Mouse (Mus musculus) C2C12 (cell line): ENCODE results near the gene Tln1. TPM values are rescaled to one million over a fixed set of nuclear protein-coding genes. Genes with fewer than 3 reads are reported as not detected.
A peak's percentile ranks its signal among the peaks of the same experiment; 100 is the strongest.
"Not testable (repeated sequence)": the region's sequence is repeated elsewhere in the genome, so short reads cannot be mapped to it uniquely, and the experiment has no call there.

Source experiments
- H3K27me3 ChIP-seq: one replicate; pipeline ENCODE4 v1.6.1; 2011; ENCODE audit not compliant: control insufficient read depth, insufficient read depth, insufficient read length
- H3K36me3 ChIP-seq: one replicate; pipeline ENCODE4 v1.6.1; 2011; ENCODE audit not compliant: control insufficient read depth, insufficient read depth
- H3K4me3 ChIP-seq: one replicate; pipeline ENCODE4 v1.5.1; 2011; ENCODE audit warnings: mild to moderate bottlenecking, control low read depth; ENCODE audit not compliant: poor library complexity, insufficient read depth, severe bottlenecking
- H3K79me2 ChIP-seq: one replicate; pipeline ENCODE4 v1.6.1; 2011; ENCODE audit not compliant: control insufficient read depth, insufficient read depth
- H3K79me3 ChIP-seq: one replicate; pipeline ENCODE4 v1.6.1; 2011; ENCODE audit warnings: low read depth, control low read depth
- H3ac ChIP-seq: one replicate; pipeline ENCODE3; 2011; ENCODE audit warnings: low read depth; ENCODE audit not compliant: control insufficient read depth, insufficient read length
- CEBPB ChIP-seq: IDR thresholded peaks from one replicate; pipeline ENCODE4 v1.6.1; 2011; ENCODE audit warnings: low read depth, mild to moderate bottlenecking, control low read depth, moderate library complexity
- CTCF ChIP-seq: IDR thresholded peaks from one replicate; pipeline ENCODE4 v1.5.1; 2011; ENCODE audit not compliant: control insufficient read depth, insufficient read depth, insufficient read length
- FOSL1 ChIP-seq: IDR thresholded peaks from one replicate; pipeline ENCODE4 v1.8.0; 2011; ENCODE audit warnings: mild to moderate bottlenecking, low read length; ENCODE audit not compliant: poor library complexity, insufficient read depth, severe bottlenecking
- MAX ChIP-seq: IDR thresholded peaks from one replicate; pipeline ENCODE4 v1.6.1; 2011; ENCODE audit warnings: mild to moderate bottlenecking, control low read depth
- MYOD1 ChIP-seq: IDR thresholded peaks from one replicate; pipeline ENCODE4 v1.6.1; 2011; ENCODE audit warnings: low read depth; ENCODE audit not compliant: control insufficient read depth, insufficient read length
- MYOG ChIP-seq: IDR thresholded peaks from one replicate; pipeline ENCODE4 v1.6.1; 2011; ENCODE audit not compliant: control insufficient read depth, insufficient read length; ENCODE audit errors: extremely low read depth
- USF1 ChIP-seq: IDR thresholded peaks from one replicate; pipeline ENCODE4 v1.6.1; 2011; ENCODE audit warnings: low read depth, mild to moderate bottlenecking, control low read depth, moderate library complexity
- polyA plus RNA-seq: library from polyadenylated mRNA; unstranded; fragments of >200 nt; fragmentation: generic; extraction: Trizol; gene quantifications from one replicate; pipeline ENCODE4 v1.2.1, GENCODE M21; 2012; ENCODE audit warnings: missing spikeins

Gene Tln1
- polyA plus RNA-seq, 1 experiment = 158 TPM

GRCm38 (mm10) chr4:43493846-43494240 lies 68.6 kb downstream of the Tln1 start:
- peaks cover 17% of the 10 kb centered on the region for H3K36me3 ChIP-seq
- peak overlapping the region; percentile 78 for H3K4me3 ChIP-seq
- H3K79me3 ChIP-seq = no peaks in the 10 kb centered on the region
- H3K27me3 ChIP-seq = no peaks in the 10 kb centered on the region
- peaks cover 20% of the 10 kb centered on the region for H3K79me2 ChIP-seq
- H3ac ChIP-seq = peak overlapping the region; percentile 98
- TF ChIP-seq MAX (no peak), CEBPB (no peak), FOSL1 (no peak), MYOG (no peak), CTCF (no peak), USF1 (no peak), MYOD1 (no peak)

- peaks cover 17% of the 10 kb centered on the region for H3K36me3 ChIP-seq
- H3K4me3 ChIP-seq = peak overlapping the region; percentile 78
- peak overlapping the region; percentile 98 for H3ac ChIP-seq
- no peaks in the 10 kb centered on the region for H3K79me3 ChIP-seq
- H3K79me2 ChIP-seq = peaks cover 15% of the 10 kb centered on the region
- TF ChIP-seq MYOD1 = no peak
- no peak for TF ChIP-seq USF1
- no peak for TF ChIP-seq CEBPB
- no peak for TF ChIP-seq MYOG
- TF ChIP-seq MAX = no peak
- no peak for TF ChIP-seq FOSL1
- no peak for TF ChIP-seq CTCF
- H3K27me3 ChIP-seq = no peaks in the 10 kb centered on the region
These were observed 69.2 kb downstream of the Tln1 start for GRCm38 (mm10) chr4:43493186-43493845.

GRCm38 (mm10) chr4:43492821-43493185 lies 69.7 kb downstream of the Tln1 start, which contains the start of gene Ccdc107:
Gene Ccdc107, plus strand, starts transcription at chr4:43492900.
- Histone ChIP-seq H3ac (peak within 1 kb of the TSS; percentile 98), H3K79me3 (no peaks in the 10 kb centered on the region), H3K27me3 (no peaks in the 10 kb centered on the region), H3K4me3 (peak within 1 kb of the TSS; percentile 78), H3K79me2 (peaks cover 10% of the 10 kb centered on the region), H3K36me3 (peaks cover 15% of the 10 kb centered on the region)
- no peak for TF ChIP-seq MYOD1
- no peak for TF ChIP-seq MYOG
- no peak for TF ChIP-seq CTCF
- peak; percentile 19 for TF ChIP-seq CEBPB
- TF ChIP-seq MAX = peak; percentile 75
- no peak for TF ChIP-seq USF1
- TF ChIP-seq FOSL1 = no peak

- H3K79me3 ChIP-seq = no peaks in the 10 kb centered on the region
- TF ChIP-seq MYOD1 (no peak), MYOG (no peak), CTCF (no peak), USF1 (no peak)
- peaks cover 13% of the 10 kb centered on the region for H3K36me3 ChIP-seq
- H3K27me3 ChIP-seq = no peaks in the 10 kb centered on the region
- no peak overlapping the region for H3K4me3 ChIP-seq
- peaks cover 7% of the 10 kb centered on the region for H3K79me2 ChIP-seq
- no peak overlapping the region for H3ac ChIP-seq
These were observed 70.2 kb downstream of the Tln1 start for GRCm38 (mm10) chr4:43492101-43492820.

- peaks cover 7% of the 10 kb centered on the region for H3K79me2 ChIP-seq
- no peak overlapping the region for H3K4me3 ChIP-seq
- no peak overlapping the region for H3ac ChIP-seq
- H3K36me3 ChIP-seq = peaks cover 3% of the 10 kb centered on the region
- H3K79me3 ChIP-seq = no peaks in the 10 kb centered on the region
- TF ChIP-seq MYOD1 (no peak), MYOG (no peak), CTCF (no peak), CEBPB (no peak), USF1 (no peak), MAX (no peak), FOSL1 (no peak)
- H3K27me3 ChIP-seq = no peaks in the 10 kb centered on the region
These were observed 71.7 kb downstream of the Tln1 start for GRCm38 (mm10) chr4:43490801-43491200.

GRCm38 (mm10) chr4:43489611-43490010 lies 72.9 kb downstream of the Tln1 start:
- TF ChIP-seq MYOD1 = no peak
- no peak for TF ChIP-seq CEBPB
- TF ChIP-seq MAX = no peak
- no peak for TF ChIP-seq MYOG
- TF ChIP-seq FOSL1 = no peak
- no peak for TF ChIP-seq CTCF
- TF ChIP-seq USF1 = no peak
- Histone ChIP-seq H3K27me3 (no peaks in the 10 kb centered on the region), H3K79me3 (no peaks in the 10 kb centered on the region), H3K36me3 (no peaks in the 10 kb centered on the region), H3K79me2 (peaks cover 7% of the 10 kb centered on the region), H3K4me3 (no peak overlapping the region), H3ac (no peak overlapping the region)

- H3K36me3 ChIP-seq, H3ac ChIP-seq, H3K27me3 ChIP-seq: not testable (repeated sequence)
These were observed 76.8 kb downstream of the Tln1 start for GRCm38 (mm10) chr4:43485666-43486065.

More at GRCm38 (mm10) chr4:43485666-43486065, 76.8 kb downstream of the Tln1 start:
- H3K79me2 ChIP-seq, H3K79me3 ChIP-seq, H3K4me3 ChIP-seq: not testable (repeated sequence)
